Mouse (Mus musculus) ES-E14 (cell line): Measurements from ENCODE around the gene Catsper4.

Experiments
- ZC3H11A ChIP-seq: IDR thresholded peaks from 2 replicates; pipeline ENCODE4 v1.6.1; 2012; ENCODE audit warnings: low read depth, mild to moderate bottlenecking, inconsistent platforms, low read length, borderline replicate concordance
- ZNF384 ChIP-seq: IDR thresholded peaks from 2 replicates; pipeline ENCODE4 v1.6.1; 2012; ENCODE audit warnings: low read depth, low read length, inconsistent platforms

GRCm38 (mm10) chr4:134181825-134182224 lies 45.4 kb downstream of the Catsper4 start:
- TF ChIP-seq ZC3H11A (no peak), ZNF384 (no peak)
